Mouse (Mus musculus): ENCODE data around the gene Hnf4a. TPM values are rescaled to one million over a fixed set of nuclear protein-coding genes. Genes with fewer than 3 reads are reported as not detected.
A peak's percentile ranks its signal among the peaks of the same experiment; 100 is the strongest.
"Not testable (repeated sequence)": the region's sequence is repeated elsewhere in the genome, so short reads cannot be mapped to it uniquely, and the experiment has no call there.

The Hnf4a gene
- polyA plus RNA-seq, 1 experiment, result not detected

DNA sequence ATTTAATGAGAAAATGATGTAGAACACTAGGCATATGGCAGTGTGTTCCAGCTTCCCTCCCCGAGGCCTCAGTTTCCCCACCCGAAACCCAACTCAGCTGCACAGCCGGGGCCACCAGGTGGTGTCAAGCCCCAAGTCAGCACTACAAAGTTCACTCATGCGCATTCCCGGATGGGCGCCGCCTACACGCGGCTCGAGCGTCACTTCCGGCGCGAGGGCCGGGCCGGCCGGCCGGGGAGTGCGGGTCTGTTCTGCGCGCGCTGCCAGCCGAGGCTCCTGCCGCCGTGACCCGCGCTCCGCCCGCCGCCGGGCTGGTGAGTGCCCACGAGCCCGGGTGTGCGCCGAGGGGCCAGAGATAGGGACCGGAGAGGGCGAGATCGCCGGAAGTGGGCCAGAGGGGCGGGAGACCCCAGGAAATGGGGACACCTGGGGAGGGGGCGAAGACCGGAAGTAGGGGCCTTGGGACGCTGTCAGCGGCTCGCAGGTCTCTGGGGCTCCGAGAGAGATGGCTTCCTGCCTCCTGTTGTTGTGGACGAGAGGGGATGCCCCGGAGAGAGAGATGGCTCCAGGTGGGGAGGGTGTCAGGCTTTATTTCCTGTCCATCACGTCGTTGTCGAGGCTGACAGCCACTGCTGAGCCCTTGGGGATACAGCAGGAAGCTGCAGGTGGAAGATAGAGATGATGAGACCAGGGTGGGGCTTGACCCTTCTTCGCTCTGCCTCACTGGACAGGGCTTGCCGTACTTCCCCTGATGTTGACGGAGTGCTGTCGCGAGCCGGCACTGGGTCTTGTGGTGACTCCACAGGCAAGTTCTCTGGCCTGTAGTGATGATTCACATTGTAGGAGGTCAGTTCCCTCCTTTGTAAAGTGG lies 95.7 kb downstream of the Hnf4a start, which contains the start of gene Ttpal:
Gene Ttpal (plus strand): TSS at position 214 of the 871 bp plus-strand sequence.
- peaks cover 6% of the 10 kb centered on the region; the same call in 1 of the 2 replicates for H3K4me1 ChIP-seq (ENCODE audit: control insufficient read depth, insufficient read depth, insufficient read length, low read length)
- H3K4me3 ChIP-seq (ENCODE audit: insufficient read depth, low read depth, low read length), result peak within 1 kb of the TSS; percentile 88
- peak within 1 kb of the TSS; percentile 87 for H3K27ac ChIP-seq (replicated peaks; ENCODE audit: low read depth, low read length)

GRCm38 (mm10) chr2:163606161-163606560 lies 99.6 kb downstream of the Hnf4a start:
- H3K4me3 ChIP-seq (ENCODE audit: insufficient read depth, low read depth, low read length), result no peak overlapping the region
- peaks cover 6% of the 10 kb centered on the region; the same call in 1 of the 2 replicates for H3K4me1 ChIP-seq (ENCODE audit: control insufficient read depth, insufficient read depth, insufficient read length, low read length)
- no peak overlapping the region for H3K27ac ChIP-seq (replicated peaks; ENCODE audit: low read depth, low read length)

DNA sequence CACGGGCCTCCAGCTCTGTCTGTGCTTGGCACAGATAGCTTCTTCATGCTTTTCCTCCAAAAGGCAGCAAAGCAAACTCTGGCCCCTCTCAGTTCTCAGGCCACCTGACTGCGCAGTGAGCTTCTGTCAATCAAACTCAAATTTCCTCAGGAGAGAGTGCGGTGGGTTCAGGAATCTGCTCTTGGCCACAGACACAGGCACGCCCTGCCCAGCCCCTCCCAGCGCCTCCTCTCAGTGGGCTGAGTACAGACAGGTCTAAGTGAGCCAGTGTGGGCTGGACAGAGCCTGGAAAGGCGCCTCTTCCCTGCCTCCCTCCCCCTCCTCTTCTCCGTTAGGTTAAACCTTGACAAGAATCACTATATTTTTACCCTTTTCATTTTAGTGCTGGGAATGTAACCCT lies 101.4 kb downstream of the Hnf4a start:
- Histone ChIP-seq H3K4me3 (ENCODE audit: insufficient read depth, low read depth, low read length) (no peak overlapping the region), H3K4me1 (ENCODE audit: control insufficient read depth, insufficient read depth, insufficient read length, low read length) (0 out of 2 replicates have a peak, but pooled peaks cover 3% of the 10 kb centered on the region), H3K27ac (replicated peaks; ENCODE audit: low read depth, low read length) (no peak overlapping the region)

DNA sequence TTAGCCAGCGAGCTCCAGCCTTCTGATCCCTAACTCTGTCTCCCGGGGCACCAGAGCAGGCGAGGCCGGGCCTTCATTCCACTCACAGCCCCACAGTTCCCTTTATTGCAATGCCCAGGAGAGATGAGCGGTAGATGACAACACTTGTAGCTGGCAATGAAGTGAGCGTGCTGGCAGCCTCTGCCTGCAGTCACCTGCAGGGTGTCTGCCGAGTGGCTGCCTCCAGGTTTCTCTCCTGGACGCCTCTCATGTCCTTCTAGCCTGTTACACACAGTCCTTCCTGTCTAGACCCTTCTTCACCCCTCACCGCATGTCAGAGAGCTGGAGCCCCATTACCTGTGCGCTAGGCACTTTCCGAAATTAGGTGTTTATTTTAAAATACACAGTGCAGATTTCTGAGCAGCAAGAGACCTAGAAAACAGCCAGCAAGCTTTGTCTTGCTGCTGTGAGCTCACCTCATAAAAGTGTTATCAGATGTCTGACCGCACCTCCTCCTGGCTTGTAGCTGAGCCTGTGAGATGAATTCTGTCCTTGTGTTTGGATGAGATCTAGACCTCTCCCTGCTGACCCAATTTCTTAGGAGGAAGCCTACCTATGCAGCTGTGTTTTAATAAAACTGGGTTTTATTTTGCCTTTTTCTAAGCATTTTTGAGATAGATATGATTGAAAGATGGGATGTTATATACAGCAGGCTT lies 102.8 kb downstream of the Hnf4a start:
- H3K27ac ChIP-seq (replicated peaks; ENCODE audit: low read depth, low read length), result no peak overlapping the region
- 0 out of 2 replicates have a peak, but pooled peaks cover 3% of the 10 kb centered on the region for H3K4me1 ChIP-seq (ENCODE audit: control insufficient read depth, insufficient read depth, insufficient read length, low read length)
- no peak overlapping the region for H3K4me3 ChIP-seq (ENCODE audit: insufficient read depth, low read depth, low read length)

GRCm38 (mm10) chr2:163611176-163611575 lies 104.6 kb downstream of the Hnf4a start:
- Histone ChIP-seq H3K4me1 (ENCODE audit: control insufficient read depth, insufficient read depth, insufficient read length, low read length) (no peaks in the 10 kb centered on the region), H3K27ac (replicated peaks; ENCODE audit: low read depth, low read length) (no peak overlapping the region), H3K4me3 (ENCODE audit: insufficient read depth, low read depth, low read length) (no peak overlapping the region)

DNA sequence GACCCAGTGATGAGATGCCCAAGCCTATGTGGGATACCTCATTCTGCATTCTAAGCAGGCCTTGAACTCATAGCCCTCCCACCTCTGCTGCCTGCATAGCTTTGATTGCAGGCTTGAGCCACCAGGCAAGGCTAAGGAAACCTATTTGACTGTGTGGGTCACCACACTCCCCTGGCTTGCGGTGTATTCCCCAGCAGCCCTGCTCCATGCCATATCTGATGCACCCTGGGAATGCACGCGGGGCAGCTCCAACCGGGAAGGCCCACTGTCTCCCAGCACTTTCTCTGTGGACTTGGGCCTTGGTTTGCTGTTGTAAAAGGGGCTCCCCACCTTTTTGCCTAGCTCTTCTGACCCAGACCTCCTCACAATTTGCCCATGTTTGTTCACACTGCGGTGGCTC lies 106.6 kb downstream of the Hnf4a start:
- Histone ChIP-seq H3K4me3 (ENCODE audit: insufficient read depth, low read depth, low read length) (no peak overlapping the region), H3K27ac (replicated peaks; ENCODE audit: low read depth, low read length) (no peak overlapping the region), H3K4me1 (ENCODE audit: control insufficient read depth, insufficient read depth, insufficient read length, low read length) (no peaks in the 10 kb centered on the region)

- H3K27ac ChIP-seq (replicated peaks; ENCODE audit: low read depth, low read length), result no peak overlapping the region
- H3K4me1 ChIP-seq (ENCODE audit: control insufficient read depth, insufficient read depth, insufficient read length, low read length), result no peaks in the 10 kb centered on the region
- H3K4me3 ChIP-seq (ENCODE audit: insufficient read depth, low read depth, low read length), result no peak overlapping the region
These were observed 107.4 kb downstream of the Hnf4a start for GRCm38 (mm10) chr2:163613990-163614389.

GRCm38 (mm10) chr2:163615401-163615800 lies 108.8 kb downstream of the Hnf4a start:
- Histone ChIP-seq H3K4me3 (ENCODE audit: insufficient read depth, low read depth, low read length) (no peak overlapping the region), H3K4me1 (ENCODE audit: control insufficient read depth, insufficient read depth, insufficient read length, low read length) (no peaks in the 10 kb centered on the region), H3K27ac (replicated peaks; ENCODE audit: low read depth, low read length) (no peak overlapping the region)

- no peak overlapping the region for H3K4me3 ChIP-seq (ENCODE audit: insufficient read depth, low read depth, low read length)
- H3K4me1 ChIP-seq (ENCODE audit: control insufficient read depth, insufficient read depth, insufficient read length, low read length), result no peaks in the 10 kb centered on the region
- H3K27ac ChIP-seq (replicated peaks; ENCODE audit: low read depth, low read length), result no peak overlapping the region
These were observed 109.5 kb downstream of the Hnf4a start for GRCm38 (mm10) chr2:163615906-163616651.

- H3K4me1 ChIP-seq (ENCODE audit: control insufficient read depth, insufficient read depth, insufficient read length, low read length), result no peaks in the 10 kb centered on the region
- H3K4me3 ChIP-seq (ENCODE audit: insufficient read depth, low read depth, low read length), result no peak overlapping the region
These were observed 110.1 kb downstream of the Hnf4a start for GRCm38 (mm10) chr2:163616652-163617227.

DNA sequence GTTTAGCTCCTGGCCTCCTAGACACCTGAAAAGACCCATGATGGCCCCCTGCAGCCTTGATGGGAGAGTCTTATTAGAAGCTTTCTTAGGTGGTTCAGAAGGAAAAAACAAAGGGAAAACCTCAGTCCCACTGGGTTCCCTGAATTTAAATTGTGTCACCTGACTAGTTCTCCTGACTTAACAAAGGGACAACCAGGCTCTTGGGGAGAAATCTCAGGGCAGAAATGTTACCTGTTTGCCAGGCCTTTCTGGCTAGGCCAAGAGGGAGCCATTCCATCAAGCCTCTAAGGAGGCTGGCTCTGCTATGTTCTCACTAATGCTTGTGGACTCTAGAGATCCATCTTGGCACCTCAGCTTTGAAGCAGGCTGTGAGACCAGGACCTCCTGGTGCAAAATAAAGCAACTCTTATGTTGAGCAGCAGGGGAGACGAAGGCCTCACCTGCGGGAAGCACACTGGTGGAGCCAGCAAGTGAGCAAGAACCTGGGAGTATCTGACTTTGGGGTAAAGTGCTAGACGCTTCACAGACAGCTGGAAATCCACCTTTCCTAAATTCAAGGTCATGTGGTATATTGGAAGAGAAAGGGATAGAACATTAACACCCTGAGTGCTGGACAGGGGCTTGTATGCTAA lies 110.7 kb downstream of the Hnf4a start:
- Histone ChIP-seq H3K27ac (replicated peaks; ENCODE audit: low read depth, low read length) (no peak overlapping the region), H3K4me3 (ENCODE audit: insufficient read depth, low read depth, low read length) (no peak overlapping the region), H3K4me1 (ENCODE audit: control insufficient read depth, insufficient read depth, insufficient read length, low read length) (no peaks in the 10 kb centered on the region)

More at GRCm38 (mm10) chr2:163616652-163617227, 110.1 kb downstream of the Hnf4a start:
- no peak overlapping the region for H3K27ac ChIP-seq (replicated peaks; ENCODE audit: low read depth, low read length)

DNA sequence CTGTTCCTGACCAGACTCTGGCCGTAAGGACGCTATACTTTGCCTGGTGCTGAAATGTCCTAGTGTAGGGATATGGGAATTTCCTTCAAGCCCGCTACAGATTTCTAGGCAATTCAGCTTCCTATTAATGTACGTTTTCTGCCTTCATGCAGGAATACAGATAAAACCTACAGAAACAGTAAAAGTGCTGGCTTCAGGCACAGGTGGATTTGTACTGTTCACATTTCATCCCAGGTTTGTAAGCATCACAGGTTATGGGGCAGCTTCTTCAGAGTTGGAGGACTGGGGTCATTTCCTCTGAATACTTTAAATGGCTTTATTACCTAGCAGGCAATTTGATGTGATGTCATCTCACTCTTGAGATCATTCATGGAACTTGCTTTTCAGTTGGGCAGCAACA lies 111.3 kb downstream of the Hnf4a start:
- no peak overlapping the region for H3K27ac ChIP-seq (replicated peaks; ENCODE audit: low read depth, low read length)
- no peak overlapping the region for H3K4me3 ChIP-seq (ENCODE audit: insufficient read depth, low read depth, low read length)
- H3K4me1 ChIP-seq (ENCODE audit: control insufficient read depth, insufficient read depth, insufficient read length, low read length), result no peaks in the 10 kb centered on the region

DNA sequence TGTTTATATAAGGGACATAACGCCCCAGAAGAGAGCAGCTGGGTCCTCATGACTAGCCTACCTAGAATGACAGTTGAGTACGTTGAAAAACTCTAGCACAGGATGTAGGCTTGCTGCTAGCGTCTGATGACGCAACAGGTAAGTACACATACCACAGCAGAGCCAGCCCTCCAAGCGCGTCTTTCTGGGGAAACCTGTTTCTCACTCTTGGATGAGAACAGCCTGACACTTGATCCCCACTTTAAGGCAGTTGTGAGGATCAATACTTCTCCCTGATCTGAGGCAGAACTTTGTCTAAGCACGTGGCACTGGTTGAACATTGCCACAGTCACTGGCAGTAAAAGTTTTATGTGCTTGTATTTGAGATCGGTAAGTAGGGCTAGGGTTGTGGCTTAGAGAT lies 113.8 kb downstream of the Hnf4a start:
- no peak overlapping the region for H3K27ac ChIP-seq (replicated peaks; ENCODE audit: low read depth, low read length)
- H3K4me1 ChIP-seq (ENCODE audit: control insufficient read depth, insufficient read depth, insufficient read length, low read length), result no peaks in the 10 kb centered on the region
- H3K4me3 ChIP-seq (ENCODE audit: insufficient read depth, low read depth, low read length), result no peak overlapping the region

DNA sequence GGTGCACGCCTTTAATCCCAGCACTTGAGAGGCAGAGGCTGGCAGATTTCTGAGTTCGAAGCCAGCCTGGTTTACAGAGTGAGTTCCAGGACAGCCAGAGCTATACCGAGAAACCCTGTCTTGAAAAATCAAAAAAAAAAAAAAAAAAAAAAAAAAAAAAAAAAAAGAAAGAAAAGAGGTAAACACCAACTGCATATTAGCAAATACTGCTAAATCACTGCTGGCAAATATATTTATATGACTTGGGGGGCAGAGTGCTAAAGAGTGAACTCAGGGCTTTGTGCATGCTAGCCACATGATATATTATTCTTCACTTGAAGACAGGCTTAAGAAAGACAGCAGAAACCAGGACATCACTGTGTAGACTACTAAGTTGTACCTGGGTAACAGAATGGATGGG lies 114.8 kb downstream of the Hnf4a start:
- not testable (repeated sequence) for H3K27ac ChIP-seq (replicated peaks; ENCODE audit: low read depth, low read length); H3K4me3 ChIP-seq (ENCODE audit: insufficient read depth, low read depth, low read length); H3K4me1 ChIP-seq (ENCODE audit: control insufficient read depth, insufficient read depth, insufficient read length, low read length)
